Mouse (Mus musculus) hindbrain, embryonic 13.5 days (tissue): ENCODE measurements at regions not wholly inside any gene's neighbourhood (a gene's known extent, or its start where the extent isn't known, plus 50 kb on each side); places are given as distances from the start of the nearest gene placed in this dataset.

Experiments used
- ATAC-seq: fragments of 200-750 bp; cut with Nextera tagmentation; 2 replicates; pipeline ENCODE4 v1.8.0; 2017; ENCODE audit warnings: moderate TSS enrichment; ENCODE audit not compliant: low FRiP score
- H3K27ac ChIP-seq: fragments of 300-500 bp; sonication (generic); 2 replicates; pipeline ENCODE4 v1.5.1; 2015; ENCODE audit warnings: inconsistent platforms, mild to moderate bottlenecking, moderate library complexity
- H3K27me3 ChIP-seq: fragments of 300-500 bp; sonication (generic); 2 replicates; pipeline ENCODE4 v1.6.1; 2015; ENCODE audit warnings: mild to moderate bottlenecking, inconsistent platforms
- H3K36me3 ChIP-seq: fragments of 300-500 bp; sonication (generic); 2 replicates; pipeline ENCODE4 v1.6.1; 2015; ENCODE audit warnings: mild to moderate bottlenecking, inconsistent platforms
- H3K4me1 ChIP-seq: fragments of 300-500 bp; sonication (generic); replicated peaks from 2 replicates; pipeline ENCODE4 v1.6.1; 2015; ENCODE audit warnings: inconsistent platforms
- H3K4me2 ChIP-seq: fragments of 300-500 bp; sonication (generic); 2 replicates; pipeline ENCODE4 v1.6.1; 2015; ENCODE audit warnings: inconsistent platforms, mild to moderate bottlenecking, moderate library complexity
- H3K4me3 ChIP-seq: fragments of 300-500 bp; sonication (generic); 2 replicates; pipeline ENCODE4 v1.5.1; 2015; ENCODE audit warnings: mild to moderate bottlenecking, inconsistent platforms
- H3K9ac ChIP-seq: fragments of 300-500 bp; sonication (generic); 2 replicates; pipeline ENCODE4 v1.6.1; 2015; ENCODE audit warnings: mild to moderate bottlenecking, inconsistent platforms
- H3K9me3 ChIP-seq: fragments of 300-500 bp; sonication (generic); 2 replicates; pipeline ENCODE4 v1.6.1; 2016; ENCODE audit warnings: inconsistent platforms
- WGBS: fragments of 180-500 bp; shearing (Covaris S2); methylation state at CpG from one replicate; pipeline ENCODE4 v1.1.7; 2015; 5-methylcytosine and 5-hydroxymethylcytosine counted together

- Histone ChIP-seq H3K27ac (no peak overlapping the region), H3K9me3 (no peaks in the 10 kb centered on the region), H3K4me2 (no peak overlapping the region), H3K36me3 (no peaks in the 10 kb centered on the region), H3K4me1 (peaks cover 4% of the 10 kb centered on the region), H3K4me3 (no peak overlapping the region), H3K27me3 (no peaks in the 10 kb centered on the region), H3K9ac (no peak overlapping the region)
- 88% methylated on average over 3 of the region's 3 CpGs for WGBS
- no peak for ATAC-seq
Measured at GRCm38 (mm10) chr7:68567452-68568126, 181.5 kb downstream of the Arrdc4 start.

GRCm38 (mm10) chr7:68559440-68560343 lies 189.3 kb downstream of the Arrdc4 start:
- WGBS, result 66% methylated on average over 15 of the region's 15 CpGs
- Histone ChIP-seq H3K36me3 (no peaks in the 10 kb centered on the region), H3K4me3 (no peak overlapping the region), H3K4me2 (no peak overlapping the region), H3K9me3 (no peaks in the 10 kb centered on the region), H3K27ac (no peak overlapping the region), H3K27me3 (no peaks in the 10 kb centered on the region), H3K9ac (no peak overlapping the region), H3K4me1 (0 out of 2 replicates have a peak, but pooled peaks cover 4% of the 10 kb centered on the region)
- no peak for ATAC-seq

- H3K27ac ChIP-seq, result no peak overlapping the region
- H3K9ac ChIP-seq, result no peak overlapping the region
- WGBS, result 40% methylated on average over 3 of the region's 3 CpGs
- H3K4me2 ChIP-seq, result no peak overlapping the region
- H3K4me1 ChIP-seq, result no peaks in the 10 kb centered on the region
- H3K9me3 ChIP-seq, result no peaks in the 10 kb centered on the region
- H3K36me3 ChIP-seq, result no peaks in the 10 kb centered on the region
- no peaks in the 10 kb centered on the region for H3K27me3 ChIP-seq
- H3K4me3 ChIP-seq, result no peak overlapping the region
- ATAC-seq, result no peak
Measured at GRCm38 (mm10) chr7:68550330-68550729, 198.7 kb downstream of the Arrdc4 start.

DNA sequence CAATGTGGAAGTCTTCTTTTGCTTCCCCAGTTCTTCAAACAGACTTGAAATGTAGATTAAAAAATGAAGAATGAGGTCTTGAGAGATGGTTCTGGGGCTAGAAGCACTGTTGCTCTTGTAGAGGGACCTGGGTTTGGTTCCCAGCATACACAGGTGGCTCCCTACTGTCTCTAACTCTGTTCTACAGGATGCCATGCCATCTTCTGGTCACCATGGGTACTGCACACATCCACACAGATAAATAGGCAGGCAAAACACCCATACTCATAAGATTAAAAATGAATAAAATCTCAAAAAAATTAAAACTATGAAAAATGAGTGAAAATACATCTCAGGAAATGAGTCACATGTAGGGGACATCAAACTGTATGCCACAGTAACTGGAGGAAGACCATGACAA lies 200.9 kb downstream of the Arrdc4 start:
- no peak overlapping the region for H3K9ac ChIP-seq
- no peaks in the 10 kb centered on the region for H3K9me3 ChIP-seq
- H3K27ac ChIP-seq, result no peak overlapping the region
- H3K27me3 ChIP-seq, result no peaks in the 10 kb centered on the region
- H3K4me2 ChIP-seq, result no peak overlapping the region
- no peaks in the 10 kb centered on the region for H3K4me1 ChIP-seq
- H3K4me3 ChIP-seq, result no peak overlapping the region
- H3K36me3 ChIP-seq, result no peaks in the 10 kb centered on the region
- ATAC-seq, result no peak

GRCm38 (mm10) chr7:68544136-68544535 lies 204.9 kb downstream of the Arrdc4 start:
- Histone ChIP-seq H3K36me3 (no peaks in the 10 kb centered on the region), H3K4me1 (no peaks in the 10 kb centered on the region), H3K9ac (no peak overlapping the region), H3K27me3 (no peaks in the 10 kb centered on the region), H3K9me3 (no peaks in the 10 kb centered on the region), H3K4me2 (no peak overlapping the region), H3K27ac (no peak overlapping the region), H3K4me3 (no peak overlapping the region)
- 56% methylated on average over 11 of the region's 11 CpGs for WGBS
- no peak; the same call in 1 of the 2 replicates for ATAC-seq

GRCm38 (mm10) chr7:68509096-68509495 lies 235.5 kb downstream of the Fam169b start:
- Histone ChIP-seq H3K27me3 (no peaks in the 10 kb centered on the region), H3K4me2 (no peak overlapping the region), H3K4me3 (no peak overlapping the region), H3K9ac (no peak overlapping the region), H3K4me1 (no peaks in the 10 kb centered on the region), H3K36me3 (no peaks in the 10 kb centered on the region), H3K27ac (no peak overlapping the region), H3K9me3 (no peaks in the 10 kb centered on the region)
- no peak for ATAC-seq
- 86% methylated on average over 6 of the region's 6 CpGs for WGBS

GRCm38 (mm10) chr7:68491143-68491810 lies 217.6 kb downstream of the Fam169b start:
- no peak for ATAC-seq
- Histone ChIP-seq H3K27ac (no peak overlapping the region), H3K4me2 (no peak overlapping the region), H3K9ac (no peak overlapping the region), H3K4me1 (0 out of 2 replicates have a peak, but pooled peaks cover 7% of the 10 kb centered on the region), H3K4me3 (no peak overlapping the region), H3K9me3 (no peaks in the 10 kb centered on the region), H3K27me3 (0 out of 2 replicates have a peak, but pooled peaks cover 6% of the 10 kb centered on the region), H3K36me3 (no peaks in the 10 kb centered on the region)
- WGBS, result 80% methylated on average over 6 of the region's 6 CpGs

DNA sequence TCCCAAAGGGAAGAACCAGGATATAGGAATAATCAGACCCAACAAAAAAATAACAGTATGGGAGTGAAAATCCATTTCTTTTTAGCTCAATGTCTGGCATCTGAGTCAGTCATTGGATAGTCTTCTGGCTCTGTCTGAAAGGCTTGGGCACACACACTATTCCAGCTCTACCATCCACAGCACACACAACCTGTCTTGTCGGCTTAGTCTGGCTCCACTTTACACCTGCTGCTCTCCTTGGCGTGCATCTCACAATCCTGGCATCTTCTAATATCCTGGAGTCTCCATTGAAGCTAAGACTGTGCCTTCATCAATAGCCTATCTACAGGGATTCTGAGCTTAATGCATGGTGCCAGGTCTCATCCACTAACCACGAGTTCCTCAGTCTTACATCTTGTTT lies 213.0 kb downstream of the Fam169b start:
- Histone ChIP-seq H3K27ac (no peak overlapping the region), H3K4me3 (no peak overlapping the region), H3K9me3 (no peaks in the 10 kb centered on the region), H3K4me1 (peaks cover 7% of the 10 kb centered on the region; the same call in 1 of the 2 replicates), H3K27me3 (0 out of 2 replicates have a peak, but pooled peaks cover 3% of the 10 kb centered on the region), H3K9ac (no peak overlapping the region), H3K4me2 (no peak overlapping the region), H3K36me3 (no peaks in the 10 kb centered on the region)
- ATAC-seq, result no peak
- 88% methylated on average over 3 of the region's 3 CpGs for WGBS

- 58% methylated on average over 10 of the region's 10 CpGs for WGBS
- ATAC-seq, result peak; percentile 65; the same call in 1 of the 2 replicates
- no peaks in the 10 kb centered on the region for H3K9me3 ChIP-seq
Measured at GRCm38 (mm10) chr7:68482553-68482952, 208.9 kb downstream of the Fam169b start.

GRCm38 (mm10) chr7:68480770-68481169 lies 207.1 kb downstream of the Fam169b start:
- H3K9ac ChIP-seq, result no peak overlapping the region
- no peak overlapping the region for H3K4me2 ChIP-seq
- no peaks in the 10 kb centered on the region for H3K9me3 ChIP-seq
- H3K4me1 ChIP-seq, result peaks cover 4% of the 10 kb centered on the region; the same call in 1 of the 2 replicates
- no peak overlapping the region for H3K4me3 ChIP-seq
- no peak overlapping the region for H3K27ac ChIP-seq
- ATAC-seq, result peak; percentile 65; the same call in 1 of the 2 replicates
- WGBS, result 31% methylated on average over 7 of the region's 7 CpGs
- no peaks in the 10 kb centered on the region for H3K36me3 ChIP-seq
- H3K27me3 ChIP-seq, result peaks cover 22% of the 10 kb centered on the region; the same call in 1 of the 2 replicates

More at GRCm38 (mm10) chr7:68482553-68482952, 208.9 kb downstream of the Fam169b start:
- Histone ChIP-seq H3K36me3 (no peaks in the 10 kb centered on the region), H3K9ac (no peak overlapping the region), H3K27me3 (peaks cover 26% of the 10 kb centered on the region; the same call in 1 of the 2 replicates), H3K27ac (no peak overlapping the region), H3K4me2 (no peak overlapping the region), H3K4me1 (peaks cover 4% of the 10 kb centered on the region; the same call in 1 of the 2 replicates), H3K4me3 (no peak overlapping the region)

- WGBS, result 54% methylated on average over 3 of the region's 3 CpGs
- Histone ChIP-seq H3K27ac (no peak overlapping the region), H3K4me1 (peaks cover 4% of the 10 kb centered on the region; the same call in 1 of the 2 replicates), H3K4me3 (no peak overlapping the region), H3K9me3 (no peaks in the 10 kb centered on the region), H3K9ac (no peak overlapping the region), H3K4me2 (no peak overlapping the region), H3K36me3 (no peaks in the 10 kb centered on the region), H3K27me3 (peaks cover 22% of the 10 kb centered on the region; the same call in 1 of the 2 replicates)
- ATAC-seq, result no peak
Measured at GRCm38 (mm10) chr7:68480336-68480735, 206.7 kb downstream of the Fam169b start.

DNA sequence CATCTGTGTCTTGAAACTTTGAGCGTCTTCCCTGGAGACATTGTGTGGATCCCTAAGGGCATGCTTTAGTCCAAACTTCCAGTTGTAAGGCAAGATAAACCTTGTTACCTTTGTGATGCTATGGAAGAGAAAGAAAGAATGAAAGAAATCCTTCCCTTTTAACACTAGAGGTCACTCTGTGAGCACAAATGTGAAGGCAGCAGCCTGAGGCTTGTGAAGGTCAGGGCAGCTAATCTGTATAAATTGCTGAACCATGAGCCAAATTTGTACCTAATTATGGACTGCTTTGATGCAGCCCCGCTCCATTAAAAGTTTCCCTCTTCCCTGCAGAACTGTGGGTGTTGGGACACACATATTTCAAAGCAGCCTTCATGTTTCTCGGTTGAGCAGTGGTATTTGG lies 204.4 kb downstream of the Fam169b start:
- ATAC-seq, result no peak

More for the DNA sequence above, 204.4 kb downstream of the Fam169b start:
- Histone ChIP-seq H3K9me3 (no peaks in the 10 kb centered on the region), H3K27me3 (peaks cover 25% of the 10 kb centered on the region; the same call in 1 of the 2 replicates), H3K27ac (no peak overlapping the region), H3K4me2 (no peak overlapping the region), H3K9ac (no peak overlapping the region), H3K4me1 (peaks cover 5% of the 10 kb centered on the region; the same call in 1 of the 2 replicates), H3K4me3 (no peak overlapping the region), H3K36me3 (no peaks in the 10 kb centered on the region)
- 69% methylated on average over 3 of the region's 3 CpGs for WGBS
